Mouse (Mus musculus): ENCODE data around the gene Myo1b. TPM values are rescaled to one million over a fixed set of nuclear protein-coding genes. Genes with fewer than 3 reads are reported as not detected.

The Myo1b gene
- total and polyA plus RNA-seq, 3 experiments: 0.07 TPM; not detected in 1

GRCm38 (mm10) chr1:51935006-51935405, 19.1 kb upstream of the Myo1b start:
- dilution Hi-C loops (cut with MboI; ENCODE audit: extremely low pct_ligation_motif_present, extremely low pct_unique_long_range_greater_than_20kb, low sequenced_read_pairs): no loop called here

GRCm38 (mm10) chr1:51934176-51934924, 18.5 kb upstream of the Myo1b start:
- Histone ChIP-seq H3K9me3 (replicated peaks; ENCODE audit: low read length) (no peaks in the 10 kb centered on the region), H3K9ac (ENCODE audit: insufficient read depth, low read depth) (no peak overlapping the region), H3K36me3 (replicated peaks in 1 of 2; ENCODE audit: control insufficient read depth in 1 of 2, insufficient read depth in 1 of 2, low read length in 1 of 2) (no peaks in the 10 kb centered on the region), H3K4me2 (ENCODE audit: insufficient read depth, low read depth, poor library complexity, severe bottlenecking) (peak overlapping the region; percentile 46; the same call in 1 of the 2 replicates), H3K27ac (ENCODE audit: insufficient read depth, low read depth) (no peak overlapping the region), H3K79me2 (replicated peaks; ENCODE audit: control insufficient read depth, extremely low read depth, insufficient read depth, poor library complexity, severe bottlenecking) (no peaks in the 10 kb centered on the region), H3K27me3 (replicated peaks) (no peaks in the 10 kb centered on the region), H3K4me1 (ENCODE audit: control insufficient read depth in 1 of 2, insufficient read depth in 2 of 2) (peaks cover 22 to 48% of the 10 kb centered on the region in 2 experiments), H3K4me3 (replicated peaks in 1 of 3; ENCODE audit: low read depth in 2 of 3, low read length in 2 of 3, poor library complexity in 1 of 3) (no peak overlapping the region)
- dilution Hi-C loops (cut with MboI; ENCODE audit: extremely low pct_ligation_motif_present, extremely low pct_unique_long_range_greater_than_20kb, low sequenced_read_pairs) (no loop called here), in situ Hi-C loops (cut with MboI; ENCODE audit: low pct_ligation_motif_present, low pct_unique_long_range_greater_than_20kb, low sequenced_read_pairs) (no loop called here)
- TF ChIP-seq CHD2 (IDR thresholded peaks at IDR 0.05; ENCODE audit: low read length) (no peak), MAX (IDR thresholded peaks at IDR 0.05; ENCODE audit: low read length) (no peak), E2F4 (IDR thresholded peaks at IDR 0.05; ENCODE audit: insufficient replicate concordance, low read depth, low read length) (no peak), UBTF (IDR thresholded peaks at IDR 0.05; ENCODE audit: low read depth, low read length) (no peak), EP300 (IDR thresholded peaks at IDR 0.05; ENCODE audit: low read length) (peak; percentile 84), MAZ (IDR thresholded peaks at IDR 0.05; ENCODE audit: low read depth, low read length) (no peak), BHLHE40 (IDR thresholded peaks at IDR 0.05; ENCODE audit: low read depth, low read length) (peak; percentile 72), KAT2A (IDR thresholded peaks at IDR 0.05; ENCODE audit: insufficient replicate concordance, low read length) (no peak), NELFE (IDR thresholded peaks at IDR 0.05; ENCODE audit: low read depth, low read length) (no peak), ZC3H11A (IDR thresholded peaks at IDR 0.05; ENCODE audit: low read depth, low read length) (no peak), IRF4 (IDR thresholded peaks at IDR 0.05; ENCODE audit: low read depth, low read length) (peak; percentile 86), PAX5 (IDR thresholded peaks at IDR 0.05; ENCODE audit: low read length) (no peak), ELF1 (IDR thresholded peaks at IDR 0.05; ENCODE audit: low read depth, low read length) (peak; percentile 75), MAFK (IDR thresholded peaks at IDR 0.05; ENCODE audit: insufficient replicate concordance, low read length) (no peak), ETS1 (conservative IDR thresholded peaks at IDR 0.05; ENCODE audit: low read depth, low read length) (peak; percentile 27), MXI1 (IDR thresholded peaks at IDR 0.05; ENCODE audit: low read depth, low read length) (peak; percentile 41; the same call in 1 of the 2 replicates), HCFC1 (IDR thresholded peaks at IDR 0.05; ENCODE audit: low read depth, low read length) (0 out of 2 replicates have a peak, but pooled peaks have one; percentile 19), SIN3A (IDR thresholded peaks at IDR 0.05; ENCODE audit: low read length) (peak; percentile 16; the same call in 1 of the 2 replicates), NRF1 (IDR thresholded peaks at IDR 0.05; ENCODE audit: low read depth, low read length) (no peak), POLR2A (IDR thresholded peaks at IDR 0.05; ENCODE audit: low read depth, low read length) (no peak), JUND (conservative IDR thresholded peaks at IDR 0.05; ENCODE audit: low read depth, low read length) (no peak), RAD21 (IDR thresholded peaks at IDR 0.05; ENCODE audit: low read depth, low read length) (no peak), ZMIZ1 (IDR thresholded peaks at IDR 0.05; ENCODE audit: low read depth, low read length) (no peak)
- DNase-seq (ENCODE audit: extremely low read depth): peak; percentile 83

More at GRCm38 (mm10) chr1:51935006-51935405, 19.1 kb upstream of the Myo1b start:
- no peaks in the 10 kb centered on the region for H3K27me3 ChIP-seq (replicated peaks)
- peaks cover 2% of the 10 kb centered on the region for H3K9me3 ChIP-seq (replicated peaks; ENCODE audit: low read length)
- H3K36me3 ChIP-seq (replicated peaks in 1 of 2; ENCODE audit: control insufficient read depth in 1 of 2, insufficient read depth in 1 of 2, low read length in 1 of 2): no peaks in the 10 kb centered on the region
- H3K4me2 ChIP-seq (ENCODE audit: insufficient read depth, low read depth, poor library complexity, severe bottlenecking): no peak overlapping the region; the same call in 1 of the 2 replicates
- peak; percentile 12 for DNase-seq (ENCODE audit: extremely low read depth)
- H3K79me2 ChIP-seq (replicated peaks; ENCODE audit: control insufficient read depth, extremely low read depth, insufficient read depth, poor library complexity, severe bottlenecking): no peaks in the 10 kb centered on the region
- no peak overlapping the region for H3K9ac ChIP-seq (ENCODE audit: insufficient read depth, low read depth)
- H3K4me1 ChIP-seq (ENCODE audit: control insufficient read depth in 1 of 2, insufficient read depth in 2 of 2): peaks cover 20 to 43% of the 10 kb centered on the region in 2 experiments
- no peak overlapping the region for H3K27ac ChIP-seq (ENCODE audit: insufficient read depth, low read depth)
- in situ Hi-C loops (cut with MboI; ENCODE audit: low pct_ligation_motif_present, low pct_unique_long_range_greater_than_20kb, low sequenced_read_pairs): no loop called here
- H3K4me3 ChIP-seq (replicated peaks in 1 of 3; ENCODE audit: low read depth in 2 of 3, low read length in 2 of 3, poor library complexity in 1 of 3): no peak overlapping the region
- no peak for TF ChIP-seq IRF4 (IDR thresholded peaks at IDR 0.05; ENCODE audit: low read depth, low read length)
- TF ChIP-seq NELFE (IDR thresholded peaks at IDR 0.05; ENCODE audit: low read depth, low read length): no peak
- no peak for TF ChIP-seq ZMIZ1 (IDR thresholded peaks at IDR 0.05; ENCODE audit: low read depth, low read length)
- no peak for TF ChIP-seq CHD1 (IDR thresholded peaks at IDR 0.05; ENCODE audit: low read depth, low read length)
- no peak for TF ChIP-seq MXI1 (IDR thresholded peaks at IDR 0.05; ENCODE audit: low read depth, low read length)
- TF ChIP-seq USF1 (IDR thresholded peaks at IDR 0.05; ENCODE audit: low read depth, low read length): no peak
- TF ChIP-seq SIN3A (IDR thresholded peaks at IDR 0.05; ENCODE audit: low read length): no peak
- no peak for TF ChIP-seq RAD21 (IDR thresholded peaks at IDR 0.05; ENCODE audit: low read depth, low read length)
- no peak for TF ChIP-seq MAZ (IDR thresholded peaks at IDR 0.05; ENCODE audit: low read depth, low read length)
- TF ChIP-seq ZC3H11A (IDR thresholded peaks at IDR 0.05; ENCODE audit: low read depth, low read length): no peak
- no peak for TF ChIP-seq EP300 (IDR thresholded peaks at IDR 0.05; ENCODE audit: low read length)
- no peak for TF ChIP-seq RCOR1 (conservative IDR thresholded peaks at IDR 0.05; ENCODE audit: low read depth, low read length)
- TF ChIP-seq ELF1 (IDR thresholded peaks at IDR 0.05; ENCODE audit: low read depth, low read length): no peak

Measured in CH12.LX (cell line).